ENCODE assay signal across 8 mouse cellular contexts in the genomic region with DNA sequence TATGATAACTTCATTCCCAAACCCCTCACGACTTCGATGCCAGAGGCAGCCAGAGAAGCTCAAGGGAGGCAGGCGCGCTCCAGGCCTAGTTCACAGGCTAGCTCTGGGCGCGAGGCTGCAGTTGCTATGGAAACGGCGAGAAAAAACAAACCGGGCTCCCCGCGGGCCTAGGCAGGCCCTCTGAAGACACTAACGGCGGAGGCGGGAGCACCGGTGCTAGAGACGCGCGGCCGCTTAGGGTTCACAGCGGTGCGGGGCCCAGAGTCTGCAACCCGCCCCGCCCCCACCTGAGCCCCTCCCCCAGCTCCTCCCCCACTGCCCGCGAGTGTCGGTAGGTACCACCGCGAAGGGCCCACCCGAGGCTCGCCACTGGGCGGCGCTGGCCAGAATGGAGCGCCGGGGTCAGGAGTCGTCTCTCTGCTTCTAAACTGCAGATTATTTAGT. TPM values are rescaled to one million over a fixed set of nuclear protein-coding genes. Genes with fewer than 3 reads are reported as not detected.
DNase-seq lines count a peak whose midpoint lies in the region; ATAC-seq and TF ChIP-seq lines count a peak whose summit lies in the region.

No protein-coding gene starts in this region.

- peak overlapping the region; percentile 55 for H3K9ac ChIP-seq in midbrain, embryonic 12.5 days (replicated peaks)
- 0 out of 2 replicates have a peak overlapping the region, but pooled peaks have one; percentile 4 for H3K9ac ChIP-seq in stomach, embryonic 15.5 days

- peak overlapping the region; percentile 39; the same call in 1 of the 2 replicates for H3K4me3 ChIP-seq in cortical plate, adult 2 months (ENCODE audit: insufficient read depth, low read length)
- H3K4me3 ChIP-seq in limb, embryonic 10.5 days: peak overlapping the region; percentile 57
- peak overlapping the region; percentile 52 for H3K4me3 ChIP-seq in midbrain, embryonic 12.5 days
- H3K4me3 ChIP-seq in stomach, embryonic 15.5 days (replicated peaks): peak overlapping the region; percentile 47

- WGBS in limb, embryonic 10.5 days: under 1% methylated on average over 35 of the region's 35 CpGs
- under 1% methylated on average over 25 of the region's 35 CpGs for WGBS in midbrain, embryonic 12.5 days
- under 1% methylated on average over 35 of the region's 35 CpGs for WGBS in stomach, embryonic 15.5 days

- H3K36me3 ChIP-seq in limb, embryonic 10.5 days: no peaks in the 10 kb centered on the region
- no peaks in the 10 kb centered on the region for H3K36me3 ChIP-seq in midbrain, embryonic 12.5 days
- no peaks in the 10 kb centered on the region for H3K36me3 ChIP-seq in stomach, embryonic 15.5 days

- peak; percentile 3 for DNase-seq in gastrocnemius, adult 18-20 months (ENCODE audit: low spot score)
- no peak for DNase-seq in gastrocnemius, adult 8-10 months (ENCODE audit: low spot score in 2 of 2)
- peak; percentile 16 for DNase-seq in gastrocnemius, postnatal 25 days
- DNase-seq in kidney, adult 8-10 months: peak; percentile 54 to 55
- peak; percentile 83 for DNase-seq in limb, embryonic 10.5 days (ENCODE audit: low spot score)

- no peak for TF ChIP-seq CTCF in cortical plate, adult 2 months (IDR thresholded peaks at IDR 0.05; ENCODE audit: extremely low read depth, insufficient read depth, low read length)

- peak overlapping the region; percentile 93 for H3K4me2 ChIP-seq in midbrain, embryonic 12.5 days (replicated peaks)
- H3K4me2 ChIP-seq in stomach, embryonic 15.5 days: peak overlapping the region; percentile 93

- peaks cover 55% of the 10 kb centered on the region for H3K27me3 ChIP-seq in limb, embryonic 10.5 days (ENCODE audit: low read depth, poor library complexity, severe bottlenecking)
- peaks cover 38% of the 10 kb centered on the region for H3K27me3 ChIP-seq in midbrain, embryonic 12.5 days
- peaks cover 30% of the 10 kb centered on the region for H3K27me3 ChIP-seq in stomach, embryonic 15.5 days (replicated peaks)

- no peak for TF ChIP-seq POLR2A in cortical plate, adult 2 months (IDR thresholded peaks at IDR 0.05; ENCODE audit: extremely low read depth, insufficient read depth, low read length)

- no peaks in the 10 kb centered on the region for H3K4me1 ChIP-seq in cortical plate, adult 2 months (ENCODE audit: control insufficient read depth, insufficient read depth, low read length)
- peaks cover 15% of the 10 kb centered on the region for H3K4me1 ChIP-seq in limb, embryonic 10.5 days
- H3K4me1 ChIP-seq in midbrain, embryonic 12.5 days: peaks cover 16% of the 10 kb centered on the region
- H3K4me1 ChIP-seq in stomach, embryonic 15.5 days: peaks cover 12% of the 10 kb centered on the region; the same call in 1 of the 2 replicates

- peak; percentile 96 for ATAC-seq in midbrain, embryonic 12.5 days (ENCODE audit: low FRiP score, low read depth)
- peak; percentile 79; the same call in 1 of the 2 replicates for ATAC-seq in stomach, embryonic 15.5 days (ENCODE audit: insufficient read depth, low FRiP score, low read depth)

- H3K27ac ChIP-seq in cortical plate, adult 2 months (ENCODE audit: insufficient read depth, low read length): no peak overlapping the region
- H3K27ac ChIP-seq in limb, embryonic 10.5 days: peak overlapping the region; percentile 54
- H3K27ac ChIP-seq in midbrain, embryonic 12.5 days (replicated peaks): no peak overlapping the region
- no peak overlapping the region for H3K27ac ChIP-seq in stomach, embryonic 15.5 days

- H3K9me3 ChIP-seq in limb, embryonic 10.5 days (replicated peaks): peaks cover 3% of the 10 kb centered on the region; the same call in 1 of the 2 replicates
- peaks cover 6% of the 10 kb centered on the region for H3K9me3 ChIP-seq in midbrain, embryonic 12.5 days
- no peaks in the 10 kb centered on the region for H3K9me3 ChIP-seq in stomach, embryonic 15.5 days

RNA-seq across cellular contexts. Expression of a gene that starts 0.7 kb away (rescaled TPM):
- total RNA-seq in gastrocnemius, adult 18-20 months (2021): under 1 TPM; 0.23 to 0.43 TPM
- 1 to 10 TPM in 1 of 4 experiments, under 1 TPM in 3; 0.15 to 1.2 (median 0.28) TPM for total RNA-seq in gastrocnemius, adult 8-10 months (2022)
- polyA plus RNA-seq in cortical plate, adult 2 months (2012; rRNA removed): 8.3 and 12.9 TPM in 2 replicates
- total RNA-seq in gastrocnemius, postnatal 25 days (2021): not detected
- 0.73 and 1.3 TPM in 2 replicates for polyA plus RNA-seq in limb, embryonic 10.5 days (2016; fragmentation: Nextera tagmentation; extraction: Ambion mirVana)
- 2.4 and 2.5 TPM in 2 replicates for polyA plus RNA-seq in midbrain, embryonic 12.5 days (2016; fragmentation: Nextera tagmentation; extraction: Ambion mirVana)
- polyA plus RNA-seq in stomach, embryonic 15.5 days (2015; fragmentation: Nextera tagmentation; extraction: Ambion mirVana): 3.1 and 3.7 TPM in 2 replicates

RNA-seq across cellular contexts. Expression of a gene that starts 35.0 kb away (rescaled TPM):
- 10 to 100 TPM; 35.7 to 37.5 TPM for total RNA-seq in gastrocnemius, adult 18-20 months (2021)
- total RNA-seq in gastrocnemius, adult 8-10 months (2022): 10 to 100 TPM; 37.9 to 43.4 (median 40.0) TPM
- polyA plus RNA-seq in cortical plate, adult 2 months (2012; rRNA removed): 47.6 and 53.6 TPM in 2 replicates
- 10 to 100 TPM; 35.2 to 39.6 TPM for total RNA-seq in gastrocnemius, postnatal 25 days (2021)
- polyA plus RNA-seq in limb, embryonic 10.5 days (2016; fragmentation: Nextera tagmentation; extraction: Ambion mirVana): 17.5 and 18.5 TPM in 2 replicates
- polyA plus RNA-seq in midbrain, embryonic 12.5 days (2016; fragmentation: Nextera tagmentation; extraction: Ambion mirVana): 31.1 and 35.5 TPM in 2 replicates
- 15.0 and 17.2 TPM in 2 replicates for polyA plus RNA-seq in stomach, embryonic 15.5 days (2015; fragmentation: Nextera tagmentation; extraction: Ambion mirVana)

Comparison
In these comparisons a context has a peak if more than half of its experiments do, and no peak if none do; other contexts are left out.
1. DNase-seq: peak in gastrocnemius, adult 18-20 months (single experiment), gastrocnemius, postnatal 25 days (single experiment), kidney, adult 8-10 months (2 of 2) and limb, embryonic 10.5 days (single experiment); none in gastrocnemius, adult 8-10 months (0 of 2).
2. Peak in every context shown above with its lines, with median percentiles within 50 percentile points of each other: H3K4me3 ChIP-seq.